Mouse (Mus musculus) limb, embryonic 14.5 days (tissue): ENCODE results near the gene Atp6v1fnb. TPM values are rescaled to one million over a fixed set of nuclear protein-coding genes. Genes with fewer than 3 reads are reported as not detected.
A peak's percentile ranks its signal among the peaks of the same experiment; 100 is the strongest.

Experiments used
- ATAC-seq: fragments of 200-750 bp; cut with Nextera tagmentation; 2 replicates; pipeline ENCODE4 v1.8.0; 2017; ENCODE audit warnings: low read depth, moderate number of reproducible peaks, moderate TSS enrichment; ENCODE audit not compliant: low FRiP score
- DNase-seq: peaks from one replicate; pipeline ENCODE4 v3.0.0-alpha.2; 2015; ENCODE audit warnings: low spot score
- H3K27ac ChIP-seq: fragments of 300-500 bp; sonication (generic); replicated peaks from 2 replicates; pipeline ENCODE4 v1.5.1; 2014; ENCODE audit warnings: low read depth, mild to moderate bottlenecking, low read length, moderate library complexity, mixed read lengths
- H3K27me3 ChIP-seq: fragments of 300-500 bp; sonication (generic); 2 replicates; pipeline ENCODE4 v1.6.1; 2014; ENCODE audit warnings: low read length, mixed read lengths; ENCODE audit not compliant: control insufficient read depth, insufficient read depth
- H3K36me3 ChIP-seq: fragments of 300-500 bp; sonication (generic); 2 replicates; pipeline ENCODE4 v1.6.1; 2014; ENCODE audit warnings: mild to moderate bottlenecking, low read length, moderate library complexity, mixed read lengths; ENCODE audit not compliant: control insufficient read depth, insufficient read depth
- H3K4me1 ChIP-seq: fragments of 300-500 bp; sonication (generic); 2 replicates; pipeline ENCODE4 v1.6.1; 2014; ENCODE audit warnings: antibody characterized with exemption, low read length, mixed read lengths; ENCODE audit not compliant: control insufficient read depth, insufficient read depth
- H3K4me2 ChIP-seq: fragments of 300-500 bp; sonication (generic); replicated peaks from 2 replicates; pipeline ENCODE4 v1.6.1; 2014; ENCODE audit warnings: low read depth, mild to moderate bottlenecking, low read length, moderate library complexity; ENCODE audit not compliant: severe bottlenecking
- H3K4me3 ChIP-seq: fragments of 300-500 bp; sonication (generic); replicated peaks from 2 replicates; pipeline ENCODE4 v1.5.1; 2014; ENCODE audit warnings: low read length
- H3K9ac ChIP-seq: fragments of 300-500 bp; sonication (generic); 2 replicates; pipeline ENCODE4 v1.6.1; 2014; ENCODE audit warnings: mild to moderate bottlenecking, low read depth, low read length, moderate library complexity; ENCODE audit not compliant: severe bottlenecking
- H3K9me3 ChIP-seq: fragments of 300-500 bp; sonication (generic); 2 replicates; pipeline ENCODE4 v1.6.1; 2016; ENCODE audit warnings: low read length; ENCODE audit not compliant: control insufficient read depth
- POLR2A ChIP-seq: fragments of 200-500 bp; IDR thresholded peaks from 2 replicates; pipeline ENCODE4 v1.8.0; 2012; ENCODE audit warnings: inconsistent platforms, mild to moderate bottlenecking, moderate library complexity, borderline replicate concordance; ENCODE audit not compliant: insufficient read depth, insufficient read length; ENCODE audit errors: extremely low read depth
- WGBS: fragments of 180-500 bp; shearing (Covaris S2); extraction: QIAGEN DNeasy Blood & Tissue Kit; methylation state at CpG from one replicate; pipeline ENCODE4 v1.1.7; 2014; 5-methylcytosine and 5-hydroxymethylcytosine counted together
- polyA plus RNA-seq, 2 experiments: library from polyadenylated mRNA; depleted of rRNA in 1 of 2; stranded (reverse) in 1 of 2; unstranded in 1 of 2; fragments of >200 nt; fragmentation: Nextera tagmentation in 1 of 2; extraction: Ambion mirVana in 1 of 2; gene quantifications; 2 replicates each; pipeline versions ENCODE4 v1.2.1 to v1.2.3; 2012 to 2014

The Atp6v1fnb gene
- polyA plus RNA-seq, 2 experiments, result not detected

DNA sequence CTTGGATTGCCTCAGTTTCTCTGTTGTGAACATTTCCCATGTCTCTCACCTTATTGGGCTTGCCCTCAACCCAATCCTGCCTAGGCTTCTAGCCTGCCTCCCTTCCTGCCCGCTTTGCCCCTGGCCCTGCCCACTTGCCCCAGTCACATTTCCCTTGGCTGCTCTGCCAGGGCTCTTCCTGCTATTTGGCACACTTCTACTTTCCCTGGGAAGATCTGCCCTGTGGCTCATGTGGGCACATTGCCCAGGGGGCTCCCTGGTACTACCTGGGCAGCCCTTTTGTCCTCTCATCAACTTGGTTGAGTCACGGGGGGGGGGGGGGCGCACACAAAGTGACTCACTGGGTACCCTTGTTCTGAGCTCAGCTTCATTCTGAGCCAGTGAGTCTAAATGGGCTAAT, 39.1 kb upstream of the Atp6v1fnb start:
- Histone ChIP-seq H3K27ac (no peak overlapping the region), H3K4me1 (peaks cover 41% of the 10 kb centered on the region), H3K9me3 (no peaks in the 10 kb centered on the region), H3K36me3 (no peaks in the 10 kb centered on the region), H3K9ac (no peak overlapping the region), H3K4me3 (no peak overlapping the region), H3K4me2 (no peak overlapping the region), H3K27me3 (no peaks in the 10 kb centered on the region)
- ATAC-seq (no peak), DNase-seq (no peak)
- WGBS, result 45% methylated on average over 3 of the region's 3 CpGs
- TF ChIP-seq POLR2A, result no peak

DNA sequence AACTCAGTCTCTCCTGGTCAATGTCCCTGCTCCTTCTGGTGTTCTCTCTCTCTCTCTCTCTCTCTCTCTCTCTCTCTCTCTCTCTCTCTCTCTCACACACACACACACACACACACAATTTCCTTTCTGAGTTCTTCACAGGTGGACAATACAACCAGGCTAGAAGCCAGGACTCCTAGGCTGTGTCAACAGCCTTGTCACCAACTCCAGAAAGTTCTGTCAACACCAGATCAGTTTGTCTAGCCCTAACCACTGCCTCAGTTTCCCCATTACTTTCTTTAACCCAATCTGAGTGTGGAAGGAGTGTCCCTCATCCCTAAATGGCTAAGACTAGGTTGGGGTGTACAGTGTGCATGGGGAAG, 38.6 kb upstream of the Atp6v1fnb start:
- Histone ChIP-seq H3K27me3 (no peaks in the 10 kb centered on the region), H3K4me2 (peak overlapping the region; percentile 63), H3K4me3 (peak overlapping the region; percentile 59), H3K27ac (peak overlapping the region; percentile 21; the same call in 1 of the 2 replicates), H3K9me3 (no peaks in the 10 kb centered on the region), H3K36me3 (no peaks in the 10 kb centered on the region), H3K9ac (peak overlapping the region; percentile 58), H3K4me1 (peaks cover 42% of the 10 kb centered on the region)
- DNase-seq (no peak), ATAC-seq (no peak)
- no peak for TF ChIP-seq POLR2A

GRCm38 (mm10) chr6:29433038-29433803, 38.0 kb upstream of the Atp6v1fnb start, which contains the start of gene Flnc:
TSS of gene Flnc (plus strand) at chr6:29433256.
- under 1% methylated on average over 27 of the region's 77 CpGs for WGBS

DNA sequence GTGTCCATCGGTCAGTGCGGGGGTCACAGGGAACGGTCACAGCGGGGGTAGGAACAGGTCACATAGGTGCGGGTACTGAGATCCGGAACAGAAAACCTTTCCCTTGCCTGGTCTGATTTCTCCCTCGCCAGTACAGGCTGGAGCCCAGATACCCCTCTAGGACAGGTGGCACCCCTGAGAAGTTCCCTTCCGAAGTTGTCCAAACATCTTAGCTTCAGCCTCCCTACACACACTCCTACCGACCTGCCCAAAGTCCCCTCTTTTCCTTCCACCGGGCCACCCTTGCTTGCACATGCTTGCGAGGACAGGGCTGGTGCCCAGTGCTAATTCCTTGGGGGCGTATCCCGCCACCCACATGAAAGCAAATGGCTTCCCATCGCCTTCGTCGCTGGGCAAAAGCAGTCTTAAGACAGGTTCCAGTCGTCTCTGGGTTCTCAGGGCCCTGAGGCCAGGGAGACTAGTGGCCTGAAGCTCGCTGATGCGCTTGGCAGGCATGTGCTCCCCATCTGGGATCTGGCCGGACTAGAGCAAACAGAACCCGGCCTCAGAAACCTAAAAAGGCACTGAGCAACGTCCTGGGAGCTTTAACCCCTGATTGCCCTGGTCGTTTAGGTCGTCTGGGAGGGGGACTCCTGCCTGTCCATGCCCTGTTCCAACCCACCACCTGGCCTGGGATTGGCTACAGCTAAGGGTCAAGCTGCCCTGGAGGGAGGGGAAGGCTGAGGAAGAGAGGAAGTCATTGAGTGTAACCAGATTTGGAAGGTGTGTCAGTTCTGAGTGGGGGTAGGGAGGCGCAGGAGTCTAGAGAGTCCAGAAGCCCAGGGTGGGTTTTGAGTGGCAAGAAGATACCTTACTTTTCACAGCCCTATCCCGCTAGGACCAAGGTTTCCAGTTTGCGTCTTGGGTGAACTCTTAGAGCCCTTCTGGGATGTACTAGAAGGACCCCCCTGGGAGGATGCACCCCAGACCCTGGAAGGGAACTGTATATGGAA, 37.1 kb upstream of the Atp6v1fnb start:
- no peak for TF ChIP-seq POLR2A
- Histone ChIP-seq H3K27ac (peak overlapping the region; percentile 83), H3K4me2 (peak overlapping the region; percentile 63), H3K4me3 (peak overlapping the region; percentile 59), H3K9ac (peak overlapping the region; percentile 58), H3K9me3 (no peaks in the 10 kb centered on the region), H3K27me3 (no peaks in the 10 kb centered on the region), H3K4me1 (peaks cover 42% of the 10 kb centered on the region), H3K36me3 (peaks cover 12% of the 10 kb centered on the region)
- ATAC-seq (no peak), DNase-seq (peak; percentile 40)
- 6% methylated on average over 26 of the region's 27 CpGs for WGBS

More at GRCm38 (mm10) chr6:29433038-29433803, 38.0 kb upstream of the Atp6v1fnb start, which contains the start of gene Flnc:
- peak; percentile 25 for ATAC-seq
- no peak for TF ChIP-seq POLR2A
- Histone ChIP-seq H3K9ac (peak within 1 kb of the TSS; percentile 58), H3K9me3 (no peaks in the 10 kb centered on the region), H3K36me3 (peaks cover 3% of the 10 kb centered on the region), H3K27me3 (no peaks in the 10 kb centered on the region), H3K4me3 (peak within 1 kb of the TSS; percentile 59), H3K4me2 (peak within 1 kb of the TSS; percentile 63), H3K4me1 (peaks cover 42% of the 10 kb centered on the region), H3K27ac (peak within 1 kb of the TSS; percentile 21)
- DNase-seq, result peak; percentile 53

GRCm38 (mm10) chr6:29434911-29435691, 36.1 kb upstream of the Atp6v1fnb start:
- Histone ChIP-seq H3K4me1 (peaks cover 42% of the 10 kb centered on the region), H3K36me3 (peaks cover 20% of the 10 kb centered on the region), H3K4me3 (peak overlapping the region; percentile 59), H3K27me3 (no peaks in the 10 kb centered on the region), H3K27ac (peak overlapping the region; percentile 83), H3K9me3 (no peaks in the 10 kb centered on the region), H3K9ac (peak overlapping the region; percentile 58), H3K4me2 (peak overlapping the region; percentile 63)
- DNase-seq, result peak; percentile 82
- WGBS, result 6% methylated on average over 10 of the region's 13 CpGs
- TF ChIP-seq POLR2A, result no peak
- ATAC-seq, result peak; percentile 69
